Mouse (Mus musculus) CD4-positive, CD25-positive, alpha-beta regulatory T cell, adult 9 weeks (primary cell): ENCODE data around the gene Arhgap20. TPM values are rescaled to one million over a fixed set of nuclear protein-coding genes. Genes with fewer than 3 reads are reported as not detected.

Experiments
- polyA plus RNA-seq: library from polyadenylated mRNA; unstranded; fragments of 100-300 nt; shearing (Covaris generic); gene quantifications from one replicate; pipeline ENCODE4 v1.2.1, GENCODE M21; 2017

Arhgap20 gene
- polyA plus RNA-seq: 1.3 TPM

GRCm38 (mm10) chr9:51764921-51765416 lies at the start of gene Arhgap20:
Gene Arhgap20 (plus strand): TSS chr9:51765337.

Other genes starting within 250 kb of the Arhgap20 start
- 12.2 TPM for gene Fdx1, start 198.2 kb downstream of the Arhgap20 start, polyA plus RNA-seq